Mouse (Mus musculus) G1E (cell line): ENCODE results near the gene Mrpl40.

Experiments used
- CTCF ChIP-seq: IDR thresholded peaks from 2 replicates; pipeline ENCODE4 v1.5.1; 2012; ENCODE audit warnings: low read depth, low read length, inconsistent platforms, mixed read lengths
- GATA1 ChIP-seq: IDR thresholded peaks from 2 replicates; pipeline ENCODE4 v1.6.1; 2012; ENCODE audit warnings: borderline replicate concordance, low read length, inconsistent platforms, mixed read lengths
- GATA2 ChIP-seq: IDR thresholded peaks from 2 replicates; pipeline ENCODE4 v1.6.1; 2012; ENCODE audit warnings: low read depth, low read length, inconsistent platforms, borderline replicate concordance
- TAL1 ChIP-seq: conservative IDR thresholded peaks from 2 replicates; pipeline ENCODE4 v1.6.1; 2012; ENCODE audit warnings: low read depth, low read length, inconsistent platforms, mixed read lengths

DNA sequence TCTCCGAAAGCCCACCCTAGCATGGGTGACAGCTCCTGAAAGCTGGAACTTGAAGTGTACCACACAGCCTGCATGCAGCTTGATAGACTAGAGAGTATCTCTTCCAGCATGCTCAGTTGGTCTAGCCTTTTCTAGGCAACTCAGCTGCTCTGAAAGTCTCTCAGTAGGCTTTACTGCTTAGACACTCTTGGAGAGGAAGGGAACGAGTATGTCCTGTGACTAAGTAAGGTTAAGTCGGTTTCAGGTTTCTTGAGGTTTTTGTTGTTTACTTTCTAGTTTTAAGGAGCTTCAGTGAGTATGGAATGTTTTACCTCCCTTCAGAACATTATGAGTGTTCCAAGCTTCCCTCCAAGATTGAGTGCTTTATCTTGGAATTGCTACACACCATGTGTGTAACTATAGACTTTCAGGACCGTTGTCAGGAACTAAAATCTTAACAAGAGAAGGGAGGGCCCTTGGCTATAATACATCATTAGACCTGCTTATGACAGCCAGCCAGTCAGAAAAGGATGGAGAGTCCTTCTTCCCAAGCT, 17.2 kb upstream of the Mrpl40 start:
- TF ChIP-seq GATA2 (no peak), CTCF (no peak), TAL1 (no peak), GATA1 (no peak)
